Mouse (Mus musculus) liver, postnatal 0 days (tissue): Measurements from ENCODE around the gene Epn2.

Experiments used
- CTCF ChIP-seq: sonication (generic); IDR thresholded peaks from 2 replicates; pipeline ENCODE4 v1.5.1; 2016; ENCODE audit warnings: antibody characterized with exemption, low read depth
- EP300 ChIP-seq: IDR thresholded peaks from 2 replicates; pipeline ENCODE4 v1.6.1; 2016; ENCODE audit warnings: antibody characterized with exemption, low read depth, mild to moderate bottlenecking

GRCm38 (mm10) chr11:61493525-61494128 lies 85.9 kb downstream of the Epn2 start:
- TF ChIP-seq EP300: no peak
- no peak for TF ChIP-seq CTCF
